Mouse (Mus musculus): ENCODE results near the gene Nhsl2. TPM values are rescaled to one million over a fixed set of nuclear protein-coding genes. Genes with fewer than 3 reads are reported as not detected.

Nhsl2 gene
- polyA plus RNA-seq, 1 experiment from 2014 or later, result 7.2 TPM

- Histone ChIP-seq H3K27ac (no peak overlapping the region), H3K9me3 (no peaks in the 10 kb centered on the region), H3K27me3 (peaks cover 26% of the 10 kb centered on the region; the same call in 1 of the 2 replicates), H3K4me1 (no peaks in the 10 kb centered on the region), H3K4me3 (no peak overlapping the region), H3K36me3 (no peaks in the 10 kb centered on the region), H3K4me2 (no peak overlapping the region), H3K9ac (no peak overlapping the region)
- no peak for ATAC-seq (ENCODE audit: borderline replicate concordance, extremely low read depth, low FRiP score, low TSS enrichment)
- WGBS, result 38% methylated on average over 2 of the region's 2 CpGs
These were observed 25.7 kb downstream of the Nhsl2 start for GRCm38 (mm10) chrX:101874901-101875300.

- no peak for ATAC-seq (ENCODE audit: borderline replicate concordance, extremely low read depth, low FRiP score, low TSS enrichment)
- Histone ChIP-seq H3K27ac (no peak overlapping the region), H3K27me3 (peaks cover 34% of the 10 kb centered on the region; the same call in 1 of the 2 replicates), H3K36me3 (no peaks in the 10 kb centered on the region), H3K4me3 (no peak overlapping the region), H3K4me1 (no peaks in the 10 kb centered on the region), H3K9me3 (no peaks in the 10 kb centered on the region), H3K4me2 (no peak overlapping the region), H3K9ac (no peak overlapping the region)
- WGBS, result 38% methylated on average over 2 of the region's 2 CpGs
These were observed 27.0 kb downstream of the Nhsl2 start for GRCm38 (mm10) chrX:101876136-101876535.

GRCm38 (mm10) chrX:101877840-101878239 is 28.7 kb downstream of the Nhsl2 start:
- ATAC-seq (ENCODE audit: borderline replicate concordance, extremely low read depth, low FRiP score, low TSS enrichment), result no peak
- no peak overlapping the region for H3K9ac ChIP-seq
- H3K4me3 ChIP-seq, result no peak overlapping the region
- peaks cover 43% of the 10 kb centered on the region; the same call in 1 of the 2 replicates for H3K27me3 ChIP-seq
- H3K4me2 ChIP-seq, result no peak overlapping the region
- WGBS, result 73% methylated on average over 4 of the region's 4 CpGs
- no peak overlapping the region for H3K27ac ChIP-seq
- no peaks in the 10 kb centered on the region for H3K4me1 ChIP-seq
- H3K9me3 ChIP-seq, result no peaks in the 10 kb centered on the region
- H3K36me3 ChIP-seq, result no peaks in the 10 kb centered on the region

- Histone ChIP-seq H3K27ac (no peak overlapping the region), H3K4me3 (no peak overlapping the region), H3K27me3 (peaks cover 43% of the 10 kb centered on the region; the same call in 1 of the 2 replicates), H3K9me3 (no peaks in the 10 kb centered on the region), H3K36me3 (no peaks in the 10 kb centered on the region), H3K9ac (no peak overlapping the region), H3K4me2 (no peak overlapping the region), H3K4me1 (no peaks in the 10 kb centered on the region)
- ATAC-seq (ENCODE audit: borderline replicate concordance, extremely low read depth, low FRiP score, low TSS enrichment), result no peak
- WGBS, result 52% methylated on average over 4 of the region's 4 CpGs
These were observed 29.4 kb downstream of the Nhsl2 start for GRCm38 (mm10) chrX:101878546-101878945.

- H3K9ac ChIP-seq, result no peak overlapping the region
- H3K9me3 ChIP-seq, result no peaks in the 10 kb centered on the region
- WGBS, result 33% methylated on average over 3 of the region's 3 CpGs
- no peaks in the 10 kb centered on the region for H3K36me3 ChIP-seq
- ATAC-seq (ENCODE audit: borderline replicate concordance, extremely low read depth, low FRiP score, low TSS enrichment), result no peak
- no peaks in the 10 kb centered on the region for H3K4me1 ChIP-seq
- H3K27ac ChIP-seq, result no peak overlapping the region
- H3K4me2 ChIP-seq, result no peak overlapping the region
- H3K27me3 ChIP-seq, result peaks cover 33% of the 10 kb centered on the region; the same call in 1 of the 2 replicates
- no peak overlapping the region for H3K4me3 ChIP-seq
These were observed 33.1 kb downstream of the Nhsl2 start for GRCm38 (mm10) chrX:101882141-101882751.

- Histone ChIP-seq H3K4me3 (no peak overlapping the region), H3K27ac (no peak overlapping the region), H3K4me2 (no peak overlapping the region), H3K27me3 (0 out of 2 replicates have a peak, but pooled peaks cover 10% of the 10 kb centered on the region), H3K36me3 (no peaks in the 10 kb centered on the region), H3K4me1 (no peaks in the 10 kb centered on the region), H3K9me3 (no peaks in the 10 kb centered on the region), H3K9ac (no peak overlapping the region)
- no peak for ATAC-seq (ENCODE audit: borderline replicate concordance, extremely low read depth, low FRiP score, low TSS enrichment)
- 23% methylated on average over 4 of the region's 4 CpGs for WGBS
These were observed 40.2 kb downstream of the Nhsl2 start for GRCm38 (mm10) chrX:101889384-101889783.

- H3K4me3 ChIP-seq, result no peak overlapping the region
- H3K9me3 ChIP-seq, result no peaks in the 10 kb centered on the region
- WGBS, result 63% methylated on average over 4 of the region's 4 CpGs
- H3K27ac ChIP-seq, result no peak overlapping the region
- no peak for ATAC-seq (ENCODE audit: borderline replicate concordance, extremely low read depth, low FRiP score, low TSS enrichment)
- H3K36me3 ChIP-seq, result no peaks in the 10 kb centered on the region
- H3K9ac ChIP-seq, result no peak overlapping the region
- 0 out of 2 replicates have a peak, but pooled peaks cover 11% of the 10 kb centered on the region for H3K27me3 ChIP-seq
- no peaks in the 10 kb centered on the region for H3K4me1 ChIP-seq
- H3K4me2 ChIP-seq, result no peak overlapping the region
These were observed 40.8 kb downstream of the Nhsl2 start for GRCm38 (mm10) chrX:101889813-101890469.

GRCm38 (mm10) chrX:101893796-101894195 is 44.6 kb downstream of the Nhsl2 start:
- no peaks in the 10 kb centered on the region for H3K36me3 ChIP-seq
- 71% methylated on average over 7 of the region's 7 CpGs for whole genome bisulfite sequencing
- H3K4me3 ChIP-seq, result no peak overlapping the region

GRCm38 (mm10) chrX:101898341-101898740 is 49.2 kb downstream of the Nhsl2 start:
- Histone ChIP-seq H3K9me3 (no peaks in the 10 kb centered on the region), H3K36me3 (no peaks in the 10 kb centered on the region), H3K4me1 (no peaks in the 10 kb centered on the region), H3K27me3 (peaks cover 22% of the 10 kb centered on the region; the same call in 1 of the 2 replicates), H3K4me2 (no peak overlapping the region), H3K9ac (no peak overlapping the region), H3K4me3 (no peak overlapping the region), H3K27ac (no peak overlapping the region)
- 43% methylated on average over 4 of the region's 4 CpGs for WGBS
- ATAC-seq (ENCODE audit: borderline replicate concordance, extremely low read depth, low FRiP score, low TSS enrichment), result no peak

More at GRCm38 (mm10) chrX:101893796-101894195, 44.6 kb downstream of the Nhsl2 start:
- H3K27me3 ChIP-seq, result peaks cover 13% of the 10 kb centered on the region; the same call in 1 of the 2 replicates
- no peak overlapping the region for H3K27ac ChIP-seq
- ATAC-seq (ENCODE audit: borderline replicate concordance, extremely low read depth, low FRiP score, low TSS enrichment), result no peak
- H3K9ac ChIP-seq, result no peak overlapping the region
- no peaks in the 10 kb centered on the region for H3K4me1 ChIP-seq
- H3K9me3 ChIP-seq, result no peaks in the 10 kb centered on the region
- no peak overlapping the region for H3K4me2 ChIP-seq

- Histone ChIP-seq H3K27me3 (peaks cover 15% of the 10 kb centered on the region; the same call in 1 of the 2 replicates), H3K9ac (no peak overlapping the region), H3K4me1 (no peaks in the 10 kb centered on the region), H3K27ac (no peak overlapping the region), H3K36me3 (no peaks in the 10 kb centered on the region), H3K4me2 (no peak overlapping the region), H3K9me3 (no peaks in the 10 kb centered on the region), H3K4me3 (no peak overlapping the region)
- ATAC-seq (ENCODE audit: borderline replicate concordance, extremely low read depth, low FRiP score, low TSS enrichment), result no peak
- WGBS, result 62% methylated on average over 7 of the region's 7 CpGs
These were observed 52.8 kb downstream of the Nhsl2 start for GRCm38 (mm10) chrX:101901806-101902490.

- ATAC-seq (ENCODE audit: borderline replicate concordance, extremely low read depth, low FRiP score, low TSS enrichment), result no peak
- Histone ChIP-seq H3K27ac (no peak overlapping the region), H3K27me3 (peaks cover 15% of the 10 kb centered on the region; the same call in 1 of the 2 replicates), H3K36me3 (no peaks in the 10 kb centered on the region), H3K4me1 (no peaks in the 10 kb centered on the region), H3K4me2 (no peak overlapping the region), H3K9me3 (no peaks in the 10 kb centered on the region), H3K9ac (no peak overlapping the region), H3K4me3 (no peak overlapping the region)
- WGBS, result 71% methylated on average over 4 of the region's 4 CpGs
These were observed 53.4 kb downstream of the Nhsl2 start for GRCm38 (mm10) chrX:101902597-101902996.

GRCm38 (mm10) chrX:101907301-101907700 is 58.1 kb downstream of the Nhsl2 start:
- no peak overlapping the region for H3K9ac ChIP-seq
- no peak overlapping the region for H3K4me3 ChIP-seq
- WGBS, result 46% methylated on average over 5 of the region's 5 CpGs
- H3K27me3 ChIP-seq, result peaks cover 10% of the 10 kb centered on the region; the same call in 1 of the 2 replicates
- no peaks in the 10 kb centered on the region for H3K36me3 ChIP-seq
- H3K4me2 ChIP-seq, result no peak overlapping the region
- no peak for ATAC-seq (ENCODE audit: borderline replicate concordance, extremely low read depth, low FRiP score, low TSS enrichment)
- H3K4me1 ChIP-seq, result no peaks in the 10 kb centered on the region
- H3K27ac ChIP-seq, result no peak overlapping the region
- H3K9me3 ChIP-seq, result no peaks in the 10 kb centered on the region
